Mouse (Mus musculus) intestine, embryonic 16.5 days (tissue): Measurements from ENCODE around the gene Gstk1. TPM values are rescaled to one million over a fixed set of nuclear protein-coding genes. Genes with fewer than 3 reads are reported as not detected.

Source experiments
- ATAC-seq: fragments of 200-750 bp; cut with Nextera tagmentation; 2 replicates; pipeline ENCODE4 v1.8.0; 2017; ENCODE audit warnings: moderate TSS enrichment, moderate library complexity
- H3K27ac ChIP-seq: fragments of 300-500 bp; sonication (generic); 2 replicates; pipeline ENCODE4 v1.5.1; 2014; ENCODE audit warnings: mild to moderate bottlenecking, low read length
- H3K27me3 ChIP-seq: fragments of 300-500 bp; sonication (generic); replicated peaks from 2 replicates; pipeline ENCODE4 v1.6.1; 2014; ENCODE audit warnings: low read length, control low read depth, mixed read lengths; ENCODE audit not compliant: control insufficient read depth, insufficient read depth
- H3K36me3 ChIP-seq: fragments of 300-500 bp; sonication (generic); 2 replicates; pipeline ENCODE4 v1.6.1; 2014; ENCODE audit warnings: low read length, control low read depth; ENCODE audit not compliant: control insufficient read depth, insufficient read depth
- H3K4me1 ChIP-seq: fragments of 300-500 bp; sonication (generic); 2 replicates; pipeline ENCODE4 v1.6.1; 2014; ENCODE audit warnings: low read length, control low read depth, mixed read lengths; ENCODE audit not compliant: control insufficient read depth, insufficient read depth
- H3K4me2 ChIP-seq: fragments of 300-500 bp; sonication (generic); 2 replicates; pipeline ENCODE4 v1.6.1; 2014; ENCODE audit warnings: low read depth, low read length, control low read depth
- H3K4me3 ChIP-seq: fragments of 300-500 bp; sonication (generic); 2 replicates; pipeline ENCODE4 v1.5.1; 2014; ENCODE audit warnings: mild to moderate bottlenecking, low read length
- H3K9ac ChIP-seq: fragments of 300-500 bp; sonication (generic); 2 replicates; pipeline ENCODE4 v1.6.1; 2014; ENCODE audit warnings: low read depth, low read length
- H3K9me3 ChIP-seq: fragments of 300-500 bp; sonication (generic); 2 replicates; pipeline ENCODE4 v1.6.1; 2016; ENCODE audit warnings: low read length, control low read depth; ENCODE audit not compliant: control insufficient read depth
- WGBS: fragments of 180-500 bp; shearing (Covaris S2); extraction: QIAGEN DNeasy Blood & Tissue Kit; methylation state at CpG from one replicate; pipeline ENCODE4 v1.1.7; 2014; 5-methylcytosine and 5-hydroxymethylcytosine counted together
- polyA plus RNA-seq: library from polyadenylated mRNA; unstranded; fragments of >200 nt; fragmentation: Nextera tagmentation; extraction: Ambion mirVana; gene quantifications from 2 replicates; pipeline ENCODE4 v1.2.1, GENCODE M21; 2015

Gene Gstk1
- polyA plus RNA-seq, 1 experiment from 2014 or later: 27.7 TPM

DNA sequence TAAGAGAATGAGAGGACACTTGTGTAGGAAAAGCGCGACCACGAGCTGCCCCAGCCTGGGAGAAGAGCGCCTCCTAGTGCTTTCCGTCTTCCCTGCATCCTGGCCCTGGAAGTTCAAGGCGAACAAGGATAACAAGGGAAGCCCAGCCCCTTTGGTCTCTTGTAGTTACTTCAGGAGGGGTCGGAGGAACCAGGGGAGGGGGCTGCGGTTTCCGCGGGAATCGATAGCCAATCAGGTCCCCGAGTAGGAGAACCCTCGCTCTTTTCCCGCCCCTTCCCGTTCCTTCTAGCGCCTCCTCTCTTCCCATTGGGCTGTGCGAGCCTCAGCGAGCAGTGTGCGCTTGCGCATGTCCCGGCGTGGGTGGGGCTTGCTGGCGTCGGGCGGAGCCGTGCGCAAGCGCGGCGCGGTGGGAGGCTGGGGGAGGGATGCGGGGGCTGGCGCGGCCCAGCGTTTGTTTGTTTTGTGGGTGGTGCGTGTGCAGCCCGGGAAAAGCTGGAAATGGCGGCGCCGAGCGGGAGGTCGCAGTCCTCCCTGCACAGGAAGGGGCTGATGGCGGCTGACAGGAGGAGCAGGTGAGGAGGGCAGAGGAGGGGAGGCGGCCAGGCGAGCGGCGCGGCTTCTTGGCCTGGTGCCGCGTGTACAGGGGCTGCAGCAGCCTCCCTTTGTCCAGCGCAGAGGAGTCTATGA lies 19.0 kb downstream of the Gstk1 start, which contains the start of gene Casp2:
Casp2 (plus strand) TSS at position 360 of the 687 bp plus-strand sequence.
- 1% methylated on average over 48 of the region's 51 CpGs for WGBS
- Histone ChIP-seq H3K9me3 (no peaks in the 10 kb centered on the region), H3K27me3 (no peaks in the 10 kb centered on the region), H3K27ac (peak within 1 kb of the TSS; percentile 95), H3K36me3 (peaks cover 16% of the 10 kb centered on the region), H3K9ac (peak within 1 kb of the TSS; percentile 98), H3K4me1 (peaks cover 8% of the 10 kb centered on the region; the same call in 1 of the 2 replicates), H3K4me2 (peak within 1 kb of the TSS; percentile 77), H3K4me3 (peak within 1 kb of the TSS; percentile 88)
- ATAC-seq: peak; percentile 97

DNA sequence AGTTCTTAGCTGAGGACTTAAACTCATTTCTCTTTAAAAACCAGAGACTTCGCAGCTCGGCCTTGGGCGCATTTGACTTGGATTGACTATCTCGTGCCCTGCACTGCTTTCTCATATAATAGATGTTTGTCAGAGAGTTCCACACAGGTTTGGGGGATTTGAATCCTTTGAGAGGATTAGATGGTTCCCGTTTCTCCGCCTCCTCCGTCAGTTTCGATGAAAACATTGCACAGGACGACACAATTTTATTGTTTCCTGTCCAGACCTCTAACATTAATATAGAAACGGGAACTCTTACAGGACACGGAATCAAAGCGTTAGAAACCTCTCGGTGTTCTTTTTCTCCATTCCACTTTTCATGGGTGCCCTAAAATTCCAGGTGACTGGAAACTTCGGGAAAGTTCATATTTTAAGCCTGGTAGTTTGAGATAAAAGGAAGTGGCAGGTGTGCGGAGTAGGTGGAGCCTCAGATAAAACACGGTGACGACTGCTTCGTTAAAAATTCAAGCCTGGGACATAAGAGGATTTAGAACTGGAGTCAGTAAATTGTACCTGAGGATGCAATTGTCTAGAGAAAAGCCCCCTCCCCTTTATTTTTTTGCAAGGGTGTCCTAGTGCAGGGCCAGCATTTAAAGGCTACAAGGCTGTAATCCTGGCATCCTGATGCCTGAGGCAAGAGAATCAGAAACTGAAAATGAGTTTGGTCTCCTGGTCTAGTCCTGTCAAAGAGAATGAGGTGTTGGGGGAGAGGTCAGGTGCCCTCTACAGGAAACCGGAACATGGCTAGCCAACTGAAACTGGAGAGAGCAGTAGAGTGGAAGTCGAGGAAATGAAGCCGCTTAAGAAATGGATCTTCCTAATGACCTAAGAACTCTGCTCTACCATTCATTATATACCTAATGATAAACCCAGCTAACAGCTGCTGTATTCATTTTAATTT lies 19.9 kb downstream of the Gstk1 start:
- H3K27ac ChIP-seq: peak overlapping the region; percentile 95
- no peak for ATAC-seq
- peak overlapping the region; percentile 98 for H3K9ac ChIP-seq
- H3K4me2 ChIP-seq: peak overlapping the region; percentile 77
- H3K4me1 ChIP-seq: peaks cover 8% of the 10 kb centered on the region; the same call in 1 of the 2 replicates
- no peaks in the 10 kb centered on the region for H3K27me3 ChIP-seq
- under 1% methylated on average over 21 of the region's 21 CpGs for WGBS
- peaks cover 16% of the 10 kb centered on the region for H3K36me3 ChIP-seq
- no peaks in the 10 kb centered on the region for H3K9me3 ChIP-seq
- peak overlapping the region; percentile 88 for H3K4me3 ChIP-seq

DNA sequence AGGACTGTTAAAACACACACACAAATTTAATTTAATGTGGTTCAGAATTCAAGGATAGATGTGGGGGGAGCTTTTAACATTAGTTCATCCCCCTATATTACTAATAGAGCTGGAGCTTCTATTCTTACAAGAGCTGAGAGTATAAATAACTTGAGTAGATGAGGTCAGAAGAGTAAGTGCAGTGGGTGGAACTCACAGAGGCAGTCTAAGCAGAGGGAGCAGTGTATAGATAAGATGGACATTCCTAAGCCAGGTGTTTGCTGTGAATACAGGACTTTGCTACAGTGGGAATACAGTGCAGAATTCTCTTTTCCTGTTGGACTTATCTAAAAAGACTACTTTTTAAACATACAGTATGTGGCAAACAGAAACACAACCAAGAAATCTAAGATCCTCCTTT lies 25.1 kb downstream of the Gstk1 start:
- no peak overlapping the region for H3K4me2 ChIP-seq
- no peak overlapping the region for H3K9ac ChIP-seq
- no peak for ATAC-seq
- H3K9me3 ChIP-seq: no peaks in the 10 kb centered on the region
- no peak overlapping the region for H3K4me3 ChIP-seq
- peaks cover 22% of the 10 kb centered on the region for H3K36me3 ChIP-seq
- H3K27ac ChIP-seq: no peak overlapping the region
- no peaks in the 10 kb centered on the region for H3K27me3 ChIP-seq
- H3K4me1 ChIP-seq: no peaks in the 10 kb centered on the region

DNA sequence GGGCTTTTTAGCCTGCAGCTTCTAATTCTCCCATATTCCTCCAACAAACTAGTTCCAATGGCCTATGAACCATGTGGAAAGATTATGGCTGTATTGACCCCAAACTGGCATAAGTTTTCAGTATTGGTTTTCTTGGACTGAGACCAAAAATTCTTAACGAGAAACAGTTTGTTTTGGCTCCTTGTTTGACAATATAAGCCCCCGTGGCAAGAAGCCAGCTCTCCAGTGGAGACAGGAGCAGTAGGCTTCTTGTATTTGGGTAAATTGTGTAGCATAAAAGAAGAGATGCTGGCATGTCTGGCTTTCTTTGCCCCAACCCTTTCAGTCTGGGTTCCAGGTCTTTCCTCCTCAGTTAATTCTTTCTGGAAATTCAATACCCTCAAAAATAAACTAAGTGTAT lies 30.4 kb downstream of the Gstk1 start:
- WGBS: 64% methylated on average over 2 of the region's 2 CpGs
- ATAC-seq: no peak
- H3K9me3 ChIP-seq: no peaks in the 10 kb centered on the region
- H3K27ac ChIP-seq: no peak overlapping the region
- H3K4me3 ChIP-seq: no peak overlapping the region
- no peaks in the 10 kb centered on the region for H3K4me1 ChIP-seq
- no peaks in the 10 kb centered on the region for H3K27me3 ChIP-seq
- no peak overlapping the region for H3K9ac ChIP-seq
- H3K4me2 ChIP-seq: no peak overlapping the region
- peaks cover 21% of the 10 kb centered on the region for H3K36me3 ChIP-seq

DNA sequence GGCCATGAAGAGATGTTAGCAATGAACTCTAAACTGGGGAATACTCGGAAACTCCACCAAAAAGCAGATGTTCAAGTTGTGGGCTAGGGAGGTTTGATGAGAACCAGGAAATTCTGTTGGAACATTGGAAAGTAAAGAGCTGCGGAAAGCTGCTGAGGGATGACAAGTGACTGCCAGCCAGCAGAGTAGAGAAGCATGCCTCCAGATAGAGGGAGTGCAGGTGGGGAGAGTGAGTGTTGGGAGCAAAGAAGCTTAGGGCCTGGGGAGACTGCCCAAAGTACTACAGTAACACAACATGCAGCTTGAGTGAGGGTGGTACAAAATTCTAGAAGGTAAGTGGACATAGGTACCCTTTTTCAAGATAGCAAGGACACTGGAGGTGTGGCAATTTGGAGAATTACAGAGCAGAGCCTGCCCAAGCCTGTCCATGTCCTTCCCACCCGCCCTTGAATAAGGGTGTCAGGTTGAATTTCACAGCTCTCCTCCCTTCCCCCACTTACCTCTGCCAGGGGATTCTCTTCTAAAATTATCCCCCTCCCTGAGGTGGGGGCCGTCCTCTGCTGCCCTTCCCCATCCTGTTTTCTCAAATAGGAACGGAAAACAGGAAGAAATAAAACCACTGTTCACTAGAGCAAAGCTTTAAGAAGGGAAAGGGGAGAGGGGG lies 37.3 kb downstream of the Gstk1 start:
- Histone ChIP-seq H3K36me3 (peaks cover 14% of the 10 kb centered on the region; the same call in 1 of the 2 replicates), H3K27me3 (no peaks in the 10 kb centered on the region), H3K4me3 (no peak overlapping the region), H3K4me2 (no peak overlapping the region), H3K27ac (no peak overlapping the region), H3K9ac (no peak overlapping the region), H3K4me1 (no peaks in the 10 kb centered on the region), H3K9me3 (no peaks in the 10 kb centered on the region)
- WGBS: 79% methylated on average over 5 of the region's 5 CpGs
- ATAC-seq: no peak

DNA sequence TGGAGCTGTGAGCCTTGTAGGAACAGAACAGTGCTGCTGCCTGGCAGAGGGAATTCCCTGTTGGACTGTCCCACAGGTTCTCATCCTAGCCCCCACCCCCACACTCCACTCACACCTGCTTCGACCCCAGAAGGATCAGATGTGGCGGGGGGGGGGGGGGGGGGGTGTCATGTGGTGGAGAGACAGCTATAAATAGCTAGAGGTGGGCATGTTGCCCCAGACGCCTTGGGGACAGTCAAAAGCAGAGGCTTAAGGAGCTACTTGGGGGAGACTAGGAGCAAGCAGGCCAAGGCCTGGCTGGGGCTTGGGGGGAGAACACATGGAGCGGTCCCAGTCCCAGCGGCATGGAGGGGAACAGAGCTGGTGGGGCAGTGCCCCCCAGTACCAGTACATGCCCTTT lies 40.7 kb downstream of the Gstk1 start, which contains the start of gene Clcn1:
Clcn1 (plus strand) TSS at position 238 of the 400 bp plus-strand sequence.
- H3K4me3 ChIP-seq: no peak within 1 kb of the TSS
- no peak within 1 kb of the TSS for H3K4me2 ChIP-seq
- H3K4me1 ChIP-seq: no peaks in the 10 kb centered on the region
- no peaks in the 10 kb centered on the region for H3K9me3 ChIP-seq
- H3K27ac ChIP-seq: no peak within 1 kb of the TSS
- peaks cover 4% of the 10 kb centered on the region; the same call in 1 of the 2 replicates for H3K36me3 ChIP-seq
- no peaks in the 10 kb centered on the region for H3K27me3 ChIP-seq
- no peak for ATAC-seq
- no peak within 1 kb of the TSS for H3K9ac ChIP-seq
- WGBS: 65% methylated on average over 5 of the region's 5 CpGs

DNA sequence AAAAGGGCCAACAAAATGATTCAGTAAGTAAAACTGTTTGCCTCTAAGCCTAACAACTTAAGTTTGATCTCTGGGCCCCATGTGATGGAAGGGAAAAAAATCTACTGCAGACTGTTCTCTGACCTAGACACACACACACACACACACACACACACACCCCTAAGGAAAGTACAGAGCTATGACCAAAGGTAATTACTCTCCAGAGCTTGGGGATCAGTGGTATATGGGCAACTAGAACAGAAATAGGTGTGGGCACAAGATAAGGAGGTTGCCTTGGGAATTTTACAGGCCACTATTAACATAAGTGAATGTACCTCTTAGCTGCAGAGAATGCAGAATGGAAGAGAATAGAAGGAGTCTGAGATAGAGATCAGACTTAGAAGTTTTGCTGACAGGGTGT lies 41.8 kb downstream of the Gstk1 start:
- peak; percentile 95 for ATAC-seq

DNA sequence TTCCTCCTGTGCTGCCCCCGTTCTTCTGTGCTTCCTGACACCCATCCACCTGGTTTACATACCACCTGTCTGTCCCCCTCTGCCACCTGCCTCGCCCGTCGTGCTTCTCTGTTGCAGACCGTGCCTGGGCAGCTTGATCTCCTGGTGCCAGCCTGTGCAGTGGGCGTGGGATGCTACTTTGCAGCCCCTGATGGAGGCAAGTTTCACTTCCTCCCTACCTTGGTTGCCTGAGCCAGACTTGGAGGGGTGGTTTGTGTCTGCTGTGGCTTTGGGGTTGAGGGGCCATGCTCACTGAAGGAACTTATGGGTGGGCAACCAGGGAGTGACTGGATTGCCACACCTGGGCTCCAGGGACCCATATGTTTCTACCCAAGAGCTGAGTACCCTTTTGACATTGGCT lies 47.6 kb downstream of the Gstk1 start:
- WGBS: 82% methylated on average over 6 of the region's 6 CpGs
- Histone ChIP-seq H3K9ac (no peak overlapping the region), H3K36me3 (no peaks in the 10 kb centered on the region), H3K4me3 (no peak overlapping the region), H3K4me1 (no peaks in the 10 kb centered on the region), H3K27ac (no peak overlapping the region), H3K4me2 (no peak overlapping the region), H3K27me3 (no peaks in the 10 kb centered on the region), H3K9me3 (no peaks in the 10 kb centered on the region)
- no peak for ATAC-seq

More for the DNA sequence above, 41.8 kb downstream of the Gstk1 start:
- Histone ChIP-seq H3K4me2 (no peak overlapping the region), H3K27ac (no peak overlapping the region), H3K9me3 (no peaks in the 10 kb centered on the region), H3K36me3 (no peaks in the 10 kb centered on the region), H3K4me3 (no peak overlapping the region), H3K9ac (no peak overlapping the region), H3K4me1 (no peaks in the 10 kb centered on the region), H3K27me3 (no peaks in the 10 kb centered on the region)

DNA sequence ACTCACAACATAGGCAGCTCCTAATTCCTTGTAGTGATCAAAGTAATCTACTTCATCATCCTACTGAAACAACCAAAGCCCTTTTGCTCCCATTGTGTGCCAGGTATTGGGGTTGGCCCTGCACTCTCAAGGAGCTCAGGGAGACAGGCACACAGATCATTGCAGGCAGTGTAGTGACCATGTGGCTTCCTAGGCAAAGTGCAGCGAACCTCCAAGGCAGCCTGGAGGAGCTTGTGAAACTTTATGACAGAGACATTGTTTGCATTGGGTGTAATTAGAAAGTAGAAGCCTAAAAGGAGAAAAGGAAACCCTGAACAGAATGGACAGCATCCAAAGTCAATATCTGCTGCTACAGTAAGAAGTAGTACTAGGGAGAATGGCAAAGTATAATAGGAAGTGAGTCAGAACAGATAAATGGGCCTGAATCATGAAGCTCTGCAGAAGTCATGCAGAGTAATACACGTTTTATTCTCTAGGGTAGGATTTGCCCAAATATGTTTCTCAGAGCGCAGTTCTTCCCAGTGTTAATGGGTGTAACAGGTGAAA lies 49.9 kb downstream of the Gstk1 start:
- WGBS: 60% methylated on average over 3 of the region's 3 CpGs
- Histone ChIP-seq H3K27ac (no peak overlapping the region), H3K9ac (no peak overlapping the region), H3K4me1 (no peaks in the 10 kb centered on the region), H3K4me3 (no peak overlapping the region), H3K36me3 (no peaks in the 10 kb centered on the region), H3K4me2 (no peak overlapping the region), H3K27me3 (no peaks in the 10 kb centered on the region), H3K9me3 (no peaks in the 10 kb centered on the region)
- ATAC-seq: peak; percentile 94
